Mouse (Mus musculus): ENCODE measurements at regions not wholly inside any gene's neighbourhood (a gene's known extent, or its start where the extent isn't known, plus 50 kb on each side); places are given as distances from the start of the nearest gene placed in this dataset.

- intact Hi-C loops (cut with DNase I) = no loop called here
- peak; percentile 45 to 46 for DNase-seq (ENCODE audit: low spot score in 2 of 2)
Observed at GRCm38 (mm10) chr7:59178326-59178725, 50.2 kb upstream of the Ube3a start.

All from left cerebral cortex, postnatal 14 days (tissue).